Mouse (Mus musculus): ENCODE measurements around the gene Spock2. TPM values are rescaled to one million over a fixed set of nuclear protein-coding genes. Genes with fewer than 3 reads are reported as not detected.

Spock2 gene
- total and polyA plus RNA-seq, 3 experiments: 0.03 TPM; not detected in 2

GRCm38 (mm10) chr10:60078561-60078917, 27.5 kb upstream of the Spock2 start (continued):
- TF ChIP-seq MYB (IDR thresholded peaks at IDR 0.05; ENCODE audit: low read depth, low read length): peak; percentile 45; the same call in 1 of the 2 replicates

- Histone ChIP-seq H3K79me2 (ENCODE audit: control insufficient read depth, insufficient read depth, low read length, poor library complexity) (no peaks in the 10 kb centered on the region), H3K36me3 (ENCODE audit: control insufficient read depth in 1 of 2, insufficient read depth in 2 of 2, low read length in 2 of 2) (peaks cover 0 to 27% of the 10 kb centered on the region in 2 experiments; a peak in 2 of 4 replicates), H3K27ac (ENCODE audit: control insufficient read depth, low read depth, low read length) (peak overlapping the region; percentile 36; the same call in 1 of the 2 replicates), H3K9me3 (replicated peaks; ENCODE audit: insufficient read depth, low read length) (no peaks in the 10 kb centered on the region), H3K4me3 (ENCODE audit: control insufficient read depth in 1 of 2, insufficient read depth in 1 of 2, low read depth in 2 of 2, low read length in 2 of 2) (no peak overlapping the region), H3K27me3 (ENCODE audit: control insufficient read depth in 1 of 2, insufficient read depth in 2 of 2, low read length in 2 of 2) (no peaks in the 10 kb centered on the region), H3K4me1 (ENCODE audit: control insufficient read depth in 1 of 2, insufficient read depth in 2 of 2, low read length in 2 of 2) (peaks cover 18 to 29% of the 10 kb centered on the region in 2 experiments), H3K9ac (ENCODE audit: control insufficient read depth, low read depth, low read length, poor library complexity, severe bottlenecking) (no peak overlapping the region)
- peak; percentile 57 for DNase-seq (ENCODE audit: low read depth, low spot score)
- no peak for TF ChIP-seq ZMIZ1 (IDR thresholded peaks at IDR 0.05; ENCODE audit: low read depth, low read length)
- TF ChIP-seq EP300 (IDR thresholded peaks at IDR 0.05; ENCODE audit: low read depth in 1 of 2, low read length in 2 of 2): 0 out of 4 replicates have a peak, but pooled peaks of 1 of the 2 experiments have one; percentile 25
Measured at GRCm38 (mm10) chr10:60080171-60080570, 25.8 kb upstream of the Spock2 start.

DNA sequence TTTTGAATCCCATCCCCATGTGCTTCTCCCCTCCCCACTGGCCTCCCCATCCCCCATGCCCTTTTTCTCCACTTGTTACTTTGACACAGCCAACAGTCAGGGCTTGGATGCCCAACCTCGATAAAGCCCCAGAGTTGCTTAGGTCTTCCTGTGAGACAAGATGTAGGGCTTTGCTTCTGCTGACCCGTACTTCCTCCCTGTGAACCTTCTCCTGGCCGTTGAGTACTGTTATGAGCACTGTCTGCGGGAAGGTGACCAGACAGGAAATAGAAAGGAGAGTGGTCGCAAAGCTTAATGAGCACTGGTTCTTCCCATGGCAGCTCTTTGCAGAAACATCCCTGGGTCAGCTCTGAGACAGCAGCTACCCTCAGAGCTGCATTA, 25.4 kb upstream of the Spock2 start:
- H3K4me1 ChIP-seq (ENCODE audit: control insufficient read depth in 1 of 2, insufficient read depth in 2 of 2, low read length in 2 of 2): peaks cover 18 to 31% of the 10 kb centered on the region in 2 experiments
- peaks cover 0 to 28% of the 10 kb centered on the region in 2 experiments; a peak in 2 of 4 replicates for H3K36me3 ChIP-seq (ENCODE audit: control insufficient read depth in 1 of 2, insufficient read depth in 2 of 2, low read length in 2 of 2)
- no peak overlapping the region for H3K9ac ChIP-seq (ENCODE audit: control insufficient read depth, low read depth, low read length, poor library complexity, severe bottlenecking)
- DNase-seq (ENCODE audit: low read depth, low spot score): no peak
- no peaks in the 10 kb centered on the region for H3K79me2 ChIP-seq (ENCODE audit: control insufficient read depth, insufficient read depth, low read length, poor library complexity)
- no peak overlapping the region for H3K27ac ChIP-seq (ENCODE audit: control insufficient read depth, low read depth, low read length)
- no peaks in the 10 kb centered on the region for H3K27me3 ChIP-seq (ENCODE audit: control insufficient read depth in 1 of 2, insufficient read depth in 2 of 2, low read length in 2 of 2)
- no peak for TF ChIP-seq NELFE (IDR thresholded peaks at IDR 0.05; ENCODE audit: low read depth, low read length)
- TF ChIP-seq MYC (IDR thresholded peaks at IDR 0.05; ENCODE audit: low read depth, low read length): no peak
- TF ChIP-seq MYB (IDR thresholded peaks at IDR 0.05; ENCODE audit: low read depth, low read length): no peak
- no peak for TF ChIP-seq ZNF384 (IDR thresholded peaks at IDR 0.05; ENCODE audit: low read depth, low read length)
- no peak for TF ChIP-seq SMC3 (IDR thresholded peaks at IDR 0.05; ENCODE audit: low read depth, low read length)
- TF ChIP-seq EP300 (IDR thresholded peaks at IDR 0.05; ENCODE audit: low read depth in 1 of 2, low read length in 2 of 2): no peak
- no peak for TF ChIP-seq MAFK (IDR thresholded peaks at IDR 0.05; ENCODE audit: borderline replicate concordance, low read depth, low read length)
- no peak for TF ChIP-seq HCFC1 (IDR thresholded peaks at IDR 0.05; ENCODE audit: low read depth, low read length)
- no peak for TF ChIP-seq MEF2A (IDR thresholded peaks at IDR 0.05; ENCODE audit: extremely low read depth, insufficient replicate concordance, low read depth, low read length, poor library complexity, severe bottlenecking)
- TF ChIP-seq TCF12 (IDR thresholded peaks at IDR 0.05; ENCODE audit: low read depth, low read length): no peak
- TF ChIP-seq RCOR1 (IDR thresholded peaks at IDR 0.05; ENCODE audit: low read depth, low read length): no peak
- TF ChIP-seq USF2 (IDR thresholded peaks at IDR 0.05; ENCODE audit: borderline replicate concordance in 1 of 2, insufficient read depth in 1 of 2, low read depth in 1 of 2, low read length in 2 of 2): no peak
- no peak overlapping the region for H3K4me3 ChIP-seq (ENCODE audit: control insufficient read depth in 1 of 2, insufficient read depth in 1 of 2, low read depth in 2 of 2, low read length in 2 of 2)
- no peaks in the 10 kb centered on the region for H3K9me3 ChIP-seq (replicated peaks; ENCODE audit: insufficient read depth, low read length)
